Mouse (Mus musculus) thymus, adult 2 months (tissue): Measurements from ENCODE around the gene Ctnnbip1.

ENCODE experiments used
- CTCF ChIP-seq: fragments of 200-500 bp; IDR thresholded peaks from 2 replicates; pipeline ENCODE4 v1.5.1; 2012; ENCODE audit warnings: mild to moderate bottlenecking, control low read depth, low read length, moderate library complexity, borderline replicate concordance; ENCODE audit not compliant: control insufficient read depth, poor library complexity, insufficient read depth; ENCODE audit errors: extremely low read depth
- POLR2A ChIP-seq: fragments of 200-500 bp; IDR thresholded peaks from 2 replicates; pipeline ENCODE4 v1.6.1; 2012; ENCODE audit warnings: mild to moderate bottlenecking, low read length, control low read depth, moderate library complexity; ENCODE audit not compliant: control insufficient read depth, poor library complexity, insufficient read depth; ENCODE audit errors: extremely low read depth

- TF ChIP-seq CTCF (0 out of 2 replicates have a peak, but pooled peaks have one; percentile 21), POLR2A (peak; percentile 66; the same call in 1 of the 2 replicates)
Observed at GRCm38 (mm10) chr4:149517868-149518340, at the start of gene Ctnnbip1.
